Mouse (Mus musculus): Measurements from ENCODE around the gene Neb.

Gene Neb

GRCm38 (mm10) chr2:52378448-52378804 is at the start of gene Neb:
Neb (minus strand) TSS chr2:52378474.
- peak; percentile 67 for DNase-seq (ENCODE audit: low read depth, low spot score)

- no peak for DNase-seq (ENCODE audit: low read depth, low spot score)
Observed at GRCm38 (mm10) chr2:52427383-52427782, 49.1 kb upstream of the Neb start.

DNA sequence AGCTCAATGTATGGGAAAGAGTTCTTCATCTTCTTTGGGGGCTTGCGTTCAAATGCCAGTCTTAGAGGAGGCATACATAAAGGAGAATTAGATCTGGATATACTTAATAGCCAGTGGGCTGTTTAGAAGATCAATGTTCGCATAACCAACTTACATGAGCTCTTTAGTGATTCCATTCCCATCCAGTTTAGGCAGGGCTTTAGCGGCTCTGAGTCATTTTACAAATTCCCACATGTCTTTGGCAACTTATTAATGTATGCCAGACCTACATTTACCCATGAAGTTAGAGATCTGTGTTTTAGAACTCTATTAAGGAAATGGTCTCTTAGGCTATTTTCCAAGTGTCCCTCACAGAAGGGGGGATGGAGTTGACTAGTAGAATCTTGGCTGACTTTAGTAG is 47.8 kb upstream of the Neb start:
- no peak for DNase-seq (ENCODE audit: low read depth, low spot score)

- no peak for DNase-seq (ENCODE audit: low read depth, low spot score)
Observed at GRCm38 (mm10) chr2:52425523-52425795, 47.2 kb upstream of the Neb start.

GRCm38 (mm10) chr2:52424747-52425522 is 46.7 kb upstream of the Neb start, which contains the start of gene Arl5a:
Arl5a (minus strand) TSS chr2:52424901.
- peak; percentile 95 for DNase-seq (ENCODE audit: low read depth, low spot score)

DNA sequence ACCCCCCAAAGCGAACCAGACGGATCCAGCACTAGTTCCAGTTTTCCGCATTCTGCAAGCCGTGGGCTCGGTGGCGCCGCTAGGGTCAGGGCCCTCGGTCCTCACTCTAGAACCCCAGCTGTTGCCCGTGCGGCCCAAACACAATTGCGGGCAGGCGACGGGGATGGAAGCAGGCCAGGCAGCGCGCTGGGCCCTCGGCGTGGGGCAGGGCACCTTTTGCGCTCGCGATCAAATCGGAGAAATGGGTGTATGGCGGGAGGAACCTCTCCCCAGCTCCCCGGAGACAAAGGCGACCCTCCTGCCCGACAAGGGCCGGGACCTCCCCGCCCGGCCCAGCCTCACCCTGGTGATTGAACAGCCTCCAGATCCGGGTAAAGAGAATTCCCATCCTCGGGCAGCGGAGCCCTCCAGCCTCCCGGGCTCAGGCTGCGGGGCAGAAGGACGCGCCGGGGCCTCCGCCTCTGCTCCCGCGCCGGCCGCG is 46.0 kb upstream of the Neb start:
- DNase-seq (ENCODE audit: low read depth, low spot score), result peak; percentile 67

DNA sequence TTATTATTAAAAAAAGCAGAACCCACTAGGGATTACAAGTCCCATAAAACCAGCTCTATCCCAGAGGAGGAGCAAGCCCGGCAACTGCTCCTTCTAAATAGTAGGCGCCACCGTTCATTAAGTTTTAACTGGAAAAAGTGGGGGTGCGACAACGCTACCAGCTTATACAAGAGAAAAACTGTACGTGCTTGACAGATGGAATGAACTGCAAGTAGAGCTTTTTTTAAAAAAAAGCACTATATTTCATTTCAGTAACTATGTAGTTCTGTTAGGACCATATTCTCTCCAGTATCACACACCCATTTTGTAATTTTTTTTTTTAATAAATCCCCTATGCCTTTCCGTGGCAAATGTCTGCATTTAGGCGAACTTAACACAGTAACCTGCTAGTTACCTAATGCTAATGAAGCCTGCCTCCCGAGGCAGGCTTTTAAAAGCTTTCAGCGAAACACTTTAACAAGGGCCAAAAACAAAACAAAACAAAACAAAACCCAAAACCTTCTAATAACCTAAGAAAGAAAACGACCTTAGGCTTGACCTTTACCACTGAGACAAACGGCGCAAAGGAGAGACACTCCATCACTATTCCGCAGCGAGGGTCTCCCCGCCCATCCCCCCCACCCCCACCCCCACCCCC is 45.5 kb upstream of the Neb start:
- no peak for DNase-seq (ENCODE audit: low read depth, low spot score)

GRCm38 (mm10) chr2:52422871-52423610 is 44.8 kb upstream of the Neb start:
- DNase-seq (ENCODE audit: low read depth, low spot score), result no peak

DNA sequence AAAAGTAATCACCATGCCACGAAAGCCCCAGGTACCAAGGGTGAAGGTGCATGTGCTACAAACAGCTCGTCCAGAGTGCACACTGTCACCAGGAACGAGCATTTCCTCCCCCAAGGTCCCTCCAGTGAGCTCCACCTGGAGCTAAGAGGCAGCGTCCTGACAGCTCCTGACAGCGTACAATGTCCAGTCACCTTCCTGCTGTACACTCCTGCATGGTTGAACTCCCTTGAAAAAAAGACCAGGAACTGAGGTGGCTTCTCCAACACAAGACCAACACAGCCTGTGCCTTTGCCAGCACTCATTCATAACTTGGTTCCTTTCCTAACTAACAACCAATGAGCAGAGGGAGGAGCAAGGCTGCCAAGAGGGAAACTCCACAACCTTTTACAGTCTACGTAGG is 42.9 kb upstream of the Neb start:
- DNase-seq (ENCODE audit: low read depth, low spot score), result peak; percentile 34

GRCm38 (mm10) chr2:52420001-52420710 is 41.9 kb upstream of the Neb start:
- no peak for DNase-seq (ENCODE audit: low read depth, low spot score)

GRCm38 (mm10) chr2:52419295-52419694 is 41.0 kb upstream of the Neb start:
- no peak for DNase-seq (ENCODE audit: low read depth, low spot score)

- DNase-seq (ENCODE audit: low read depth, low spot score), result no peak
Observed at GRCm38 (mm10) chr2:52412524-52413037, 34.3 kb upstream of the Neb start.

- DNase-seq (ENCODE audit: low read depth, low spot score), result peak; percentile 79
Observed at GRCm38 (mm10) chr2:52406480-52406879, 28.2 kb upstream of the Neb start.

- no peak for DNase-seq (ENCODE audit: low read depth, low spot score)
Observed at GRCm38 (mm10) chr2:52405238-52405637, 27.0 kb upstream of the Neb start.

DNA sequence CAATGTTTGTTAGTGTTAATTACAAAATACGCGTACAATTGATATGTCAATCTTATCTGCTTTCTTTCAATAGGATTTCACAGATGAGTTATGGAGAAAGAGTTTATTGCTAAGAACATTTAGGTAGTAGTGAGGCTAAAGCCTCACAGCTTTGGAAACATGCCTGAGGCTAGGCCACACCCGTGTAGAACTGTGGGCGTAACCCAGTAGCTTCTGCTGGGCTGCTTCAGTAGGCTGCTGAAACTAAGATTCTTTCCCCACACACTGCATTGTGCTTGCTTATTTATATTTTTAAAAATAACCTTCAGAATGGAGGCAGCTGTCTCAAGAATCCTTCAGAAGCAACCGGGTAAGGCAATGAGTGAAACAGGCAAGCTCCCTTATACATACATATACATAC is 16.3 kb upstream of the Neb start:
- no peak for DNase-seq (ENCODE audit: low read depth, low spot score)

DNA sequence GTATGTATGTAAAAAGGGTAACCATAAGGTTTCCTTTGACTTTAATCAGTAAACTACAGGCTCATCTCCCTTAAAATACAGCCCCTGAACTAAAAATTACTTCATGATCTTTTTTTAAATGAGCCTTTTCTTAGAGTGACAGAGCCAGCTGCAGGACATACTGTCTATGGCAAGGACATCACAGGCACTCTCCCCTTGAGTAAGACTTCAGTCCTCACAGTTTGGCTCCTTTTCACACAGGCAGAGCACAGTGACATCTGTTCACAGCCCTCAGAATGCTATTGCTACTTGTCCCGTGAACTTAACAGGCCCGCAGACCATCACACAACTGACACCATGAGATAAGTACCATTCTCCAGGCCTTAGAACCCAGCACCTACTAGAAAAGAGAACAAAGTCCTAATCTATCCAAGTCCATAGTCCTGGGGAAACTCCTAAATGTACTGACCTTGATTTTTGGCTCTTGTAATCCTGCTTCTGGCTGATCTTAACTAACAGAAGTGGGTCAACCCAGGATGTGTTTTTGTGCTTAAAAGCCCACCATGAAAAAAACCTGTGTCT is 12.2 kb upstream of the Neb start:
- DNase-seq (ENCODE audit: low read depth, low spot score), result no peak

GRCm38 (mm10) chr2:52389975-52390374 is 11.7 kb upstream of the Neb start:
- no peak for DNase-seq (ENCODE audit: low read depth, low spot score)

DNA sequence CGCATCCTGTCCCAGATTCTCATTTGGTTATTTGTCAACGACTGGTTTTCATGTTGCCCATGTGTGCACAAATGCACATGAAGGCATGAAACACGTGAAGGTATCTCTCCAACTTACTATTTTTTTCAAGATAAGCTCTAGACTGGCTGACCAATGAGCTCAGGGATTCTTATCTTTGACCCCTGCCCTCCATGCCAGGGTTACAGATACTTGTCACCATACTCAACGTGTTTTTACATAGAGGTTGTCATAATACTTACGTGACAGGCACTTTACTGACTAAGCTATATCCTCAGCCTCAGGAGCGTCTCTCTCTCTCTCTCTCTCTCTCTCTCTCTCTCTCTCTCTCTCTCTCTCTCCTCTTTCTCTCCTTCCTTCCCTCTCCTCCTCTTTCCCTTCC is 8.2 kb upstream of the Neb start:
- DNase-seq (ENCODE audit: low read depth, low spot score), result no peak

DNA sequence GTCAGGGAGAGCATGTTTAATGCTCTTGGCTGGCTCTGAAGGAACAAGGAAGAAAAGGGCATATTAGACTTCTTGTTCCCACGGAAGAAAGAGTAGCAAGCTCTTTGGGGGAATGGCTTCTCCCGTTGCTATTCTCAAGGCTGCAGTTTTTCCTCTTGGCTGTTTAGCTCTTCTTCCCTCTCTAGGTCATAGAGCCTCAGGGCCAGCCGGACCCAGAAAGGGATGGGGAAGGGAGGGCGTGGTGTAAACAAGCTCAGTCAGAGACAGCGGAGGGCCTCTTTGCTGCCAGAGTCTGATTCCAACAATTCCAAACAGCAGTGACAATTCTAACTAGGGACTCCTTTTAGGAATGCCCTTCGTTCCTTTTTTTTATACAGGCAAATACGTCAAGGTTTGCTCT is 7.8 kb upstream of the Neb start:
- no peak for DNase-seq (ENCODE audit: low read depth, low spot score)

DNA sequence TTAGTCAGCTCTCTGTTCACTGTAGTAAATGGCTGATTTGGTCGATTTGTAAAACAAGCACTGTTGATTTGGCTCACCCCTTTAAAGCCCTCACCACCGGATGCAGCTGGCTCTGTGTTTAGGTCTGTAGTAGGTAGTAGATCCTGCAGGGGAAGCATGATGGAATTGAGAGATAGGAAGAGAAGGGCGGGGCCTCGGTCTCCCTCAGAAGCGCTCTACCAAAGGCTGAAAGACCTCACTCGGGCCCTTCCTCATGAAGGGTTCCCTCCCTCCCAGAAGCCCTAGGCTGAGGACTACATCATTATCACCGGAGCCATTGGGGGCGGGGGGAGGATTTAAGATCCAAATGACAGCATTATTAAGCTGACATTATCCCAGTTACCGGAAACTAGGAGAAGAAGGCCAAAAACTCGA is 581 bp upstream of the Neb start:
- DNase-seq (ENCODE audit: low read depth, low spot score), result peak; percentile 71

GRCm38 (mm10) chr2:52377706-52378447 is 397 bp downstream of the Neb start:
- no peak for DNase-seq (ENCODE audit: low read depth, low spot score)

Data from CD4-positive, CD25-positive, alpha-beta regulatory T cell, adult 2 months (primary cell).